8 mouse cellular contexts compared by ENCODE assay signal in the genomic region with DNA sequence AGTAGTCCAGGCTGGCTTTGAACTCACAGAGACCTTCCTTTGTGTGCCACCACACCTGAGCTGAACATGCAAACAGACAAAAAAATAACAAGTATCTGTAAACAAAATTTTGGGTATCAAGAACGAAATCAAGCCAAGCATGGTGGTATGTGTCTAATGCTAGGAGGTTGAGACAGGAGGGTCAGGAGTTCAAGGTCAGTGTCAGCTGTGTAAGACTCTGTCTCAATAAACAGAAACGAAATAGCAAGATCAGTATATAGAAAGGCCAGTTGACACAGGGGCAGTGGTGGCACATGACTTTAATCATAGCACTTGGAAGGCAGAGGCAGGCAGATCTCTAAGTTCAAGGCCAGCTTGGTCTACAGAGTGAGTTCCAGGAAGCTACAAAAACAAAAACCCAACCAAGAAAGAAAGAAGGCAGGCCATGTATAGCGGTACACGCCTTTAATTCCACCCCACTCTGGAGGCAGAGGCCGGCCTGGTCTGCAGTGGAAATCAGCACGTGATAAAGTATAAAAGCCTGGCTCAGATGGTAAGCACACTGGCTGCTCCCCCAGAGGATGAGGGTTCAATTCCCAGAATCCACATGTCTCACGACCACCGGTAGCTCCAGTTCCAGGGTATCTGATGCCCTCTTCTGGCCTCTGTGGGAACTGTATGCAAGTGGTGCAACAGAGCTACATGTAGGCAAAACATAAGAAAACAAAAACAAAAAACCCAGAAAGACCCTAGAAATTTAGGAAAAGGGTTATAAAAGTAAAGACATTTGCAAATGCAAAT. TPM values are rescaled to one million over a fixed set of nuclear protein-coding genes. Genes with fewer than 3 reads are reported as not detected.
A peak's percentile ranks its signal among the peaks of the same experiment; 100 is the strongest.
DNase-seq lines count a peak whose midpoint lies in the region; ATAC-seq and TF ChIP-seq lines count a peak whose summit lies in the region.

No protein-coding gene starts in this region.

- ATAC-seq in heart, embryonic 11.5 days (replicated peaks; ENCODE audit: insufficient number of reproducible peaks, low FRiP score, low TSS enrichment): no peak
- ATAC-seq in midbrain, postnatal 0 days (ENCODE audit: low FRiP score): no peak

- H3K9ac ChIP-seq in heart, embryonic 11.5 days (ENCODE audit: low read depth, low read length): no peak overlapping the region
- H3K9ac ChIP-seq in midbrain, postnatal 0 days (replicated peaks; ENCODE audit: low read length, poor library complexity, severe bottlenecking): no peak overlapping the region

- H3K9me3 ChIP-seq in heart, embryonic 11.5 days (replicated peaks; ENCODE audit: control insufficient read depth, low read length): no peaks in the 10 kb centered on the region
- H3K9me3 ChIP-seq in limb, embryonic 10.5 days (replicated peaks): no peaks in the 10 kb centered on the region
- H3K9me3 ChIP-seq in midbrain, postnatal 0 days (ENCODE audit: low read length): no peaks in the 10 kb centered on the region

- no peak overlapping the region for H3K4me3 ChIP-seq in heart, embryonic 11.5 days (ENCODE audit: low read depth, low read length)
- H3K4me3 ChIP-seq in cortical plate, adult 2 months (ENCODE audit: insufficient read depth, low read length): no peak overlapping the region
- H3K4me3 ChIP-seq in limb, embryonic 10.5 days: no peak overlapping the region
- no peak overlapping the region for H3K4me3 ChIP-seq in midbrain, postnatal 0 days (ENCODE audit: low read depth, low read length)

- intact Hi-C loops in heart, postnatal 14 days (cut with DNase I): loop anchor here (10.0 kb wide), 2 partner anchors 54 to 714 kb away; no protein-coding TSS in a partner anchor

- DNase-seq in heart, adult 18-20 months: peak; percentile 16 to 65
- peak; percentile 89 for DNase-seq in ES-CJ7 (ENCODE audit: low read depth, low spot score)
- DNase-seq in heart, postnatal 14 days: peak; percentile 45 to 61
- DNase-seq in limb, embryonic 10.5 days (ENCODE audit: low spot score): peak; percentile 67
- DNase-seq in midbrain, postnatal 0 days (ENCODE audit: low spot score): peak; percentile 43
- DNase-seq in yolk sac, embryonic 10.5 days (ENCODE audit: low spot score): peak; percentile 17

- peaks cover 10% of the 10 kb centered on the region for H3K36me3 ChIP-seq in heart, embryonic 11.5 days (ENCODE audit: control insufficient read depth, insufficient read depth, low read length)
- peaks cover 10% of the 10 kb centered on the region; the same call in 1 of the 2 replicates for H3K36me3 ChIP-seq in limb, embryonic 10.5 days
- H3K36me3 ChIP-seq in midbrain, postnatal 0 days (ENCODE audit: insufficient read depth, low read length): peaks cover 12% of the 10 kb centered on the region

- no peak for TF ChIP-seq POLR2A in cortical plate, adult 2 months (IDR thresholded peaks at IDR 0.05; ENCODE audit: extremely low read depth, insufficient read depth, low read length)

- 59% methylated on average over 8 of the region's 8 CpGs for WGBS in heart, embryonic 11.5 days (ENCODE audit: insufficient replicate concordance)
- 61% methylated on average over 8 of the region's 8 CpGs for WGBS in limb, embryonic 10.5 days
- WGBS in midbrain, postnatal 0 days: 56% methylated on average over 8 of the region's 8 CpGs

- no peaks in the 10 kb centered on the region for H3K27me3 ChIP-seq in heart, embryonic 11.5 days (ENCODE audit: control insufficient read depth, insufficient read depth, low read length)
- no peaks in the 10 kb centered on the region for H3K27me3 ChIP-seq in limb, embryonic 10.5 days (ENCODE audit: low read depth, poor library complexity, severe bottlenecking)
- H3K27me3 ChIP-seq in midbrain, postnatal 0 days (ENCODE audit: insufficient read depth, low read length): no peaks in the 10 kb centered on the region

- TF ChIP-seq CTCF in cortical plate, adult 2 months (IDR thresholded peaks at IDR 0.05; ENCODE audit: extremely low read depth, insufficient read depth, low read length): peak; percentile 64
- peak; percentile 74 for TF ChIP-seq CTCF in midbrain, postnatal 0 days (IDR thresholded peaks at IDR 0.05)

- H3K27ac ChIP-seq in heart, embryonic 11.5 days (ENCODE audit: low read depth, low read length): no peak overlapping the region
- no peak overlapping the region for H3K27ac ChIP-seq in cortical plate, adult 2 months (ENCODE audit: insufficient read depth, low read length)
- H3K27ac ChIP-seq in limb, embryonic 10.5 days: no peak overlapping the region
- no peak overlapping the region for H3K27ac ChIP-seq in midbrain, postnatal 0 days (ENCODE audit: low read depth, low read length)

- no peaks in the 10 kb centered on the region for H3K4me1 ChIP-seq in heart, embryonic 11.5 days (ENCODE audit: control insufficient read depth, insufficient read depth, low read length)
- no peaks in the 10 kb centered on the region for H3K4me1 ChIP-seq in cortical plate, adult 2 months (ENCODE audit: control insufficient read depth, insufficient read depth, low read length)
- H3K4me1 ChIP-seq in limb, embryonic 10.5 days: no peaks in the 10 kb centered on the region
- H3K4me1 ChIP-seq in midbrain, postnatal 0 days (ENCODE audit: insufficient read depth, low read length): no peaks in the 10 kb centered on the region

- no peak overlapping the region for H3K4me2 ChIP-seq in heart, embryonic 11.5 days
- no peak overlapping the region for H3K4me2 ChIP-seq in midbrain, postnatal 0 days (ENCODE audit: low read depth, low read length, poor library complexity, severe bottlenecking)

RNA-seq across cellular contexts. Expression of gene Slc35a3, which starts 36.0 kb away (rescaled TPM):
- total RNA-seq in heart, adult 18-20 months (2021): 10 to 100 TPM; 10.7 to 11.1 TPM
- 13.4 and 15.9 TPM in 2 replicates for polyA plus RNA-seq in heart, embryonic 11.5 days (2014; fragmentation: Nextera tagmentation; extraction: Ambion mirVana)
- 11.9 and 12.2 TPM in 2 replicates for polyA plus RNA-seq in cortical plate, adult 2 months (2012; rRNA removed)
- total RNA-seq in heart, postnatal 14 days (2021): 10 to 100 TPM; 17.3 to 17.5 TPM
- polyA plus RNA-seq in limb, embryonic 10.5 days (2016; fragmentation: Nextera tagmentation; extraction: Ambion mirVana): 8.5 and 11.1 TPM in 2 replicates
- 18.9 and 23.9 TPM in 2 replicates for total RNA-seq in midbrain, postnatal 0 days (2014; rRNA removed)
- 5.4 and 6.2 TPM in 2 replicates for polyA plus RNA-seq in midbrain, postnatal 0 days (2015; fragmentation: Nextera tagmentation; extraction: Ambion mirVana)

RNA-seq across cellular contexts. Expression of gene Agl, which starts 59.4 kb away (rescaled TPM):
- total RNA-seq in heart, adult 18-20 months (2021): 100 to 1,000 TPM; 189 to 193 TPM
- polyA plus RNA-seq in heart, embryonic 11.5 days (2014; fragmentation: Nextera tagmentation; extraction: Ambion mirVana): 49.2 and 55.8 TPM in 2 replicates
- polyA plus RNA-seq in cortical plate, adult 2 months (2012; rRNA removed): 16.3 and 16.7 TPM in 2 replicates
- total RNA-seq in heart, postnatal 14 days (2021): 100 to 1,000 TPM; 183 to 189 TPM
- polyA plus RNA-seq in limb, embryonic 10.5 days (2016; fragmentation: Nextera tagmentation; extraction: Ambion mirVana): 6.4 and 7.3 TPM in 2 replicates
- 18.9 and 19.6 TPM in 2 replicates for total RNA-seq in midbrain, postnatal 0 days (2014; rRNA removed)
- 8.9 and 12.5 TPM in 2 replicates for polyA plus RNA-seq in midbrain, postnatal 0 days (2015; fragmentation: Nextera tagmentation; extraction: Ambion mirVana)

Comparison
In these comparisons a context has a peak if more than half of its experiments do, and no peak if none do; other contexts are left out.
1. DNase-seq: peak in every context shown above with its lines; median percentile 89 in ES-CJ7; 67 in limb, embryonic 10.5 days; 53 in heart, postnatal 14 days; 43 in midbrain, postnatal 0 days; 40 in heart, adult 18-20 months; 17 in yolk sac, embryonic 10.5 days.